Mouse (Mus musculus) limb, embryonic 14.5 days (tissue): Measurements from ENCODE around the gene Senp6. TPM values are rescaled to one million over a fixed set of nuclear protein-coding genes. Genes with fewer than 3 reads are reported as not detected.
A peak's percentile ranks its signal among the peaks of the same experiment; 100 is the strongest.
"Not testable (repeated sequence)": the region's sequence is repeated elsewhere in the genome, so short reads cannot be mapped to it uniquely, and the experiment has no call there.

ENCODE experiments used
- ATAC-seq: fragments of 200-750 bp; cut with Nextera tagmentation; 2 replicates; pipeline ENCODE4 v1.8.0; 2017; ENCODE audit warnings: low read depth, moderate number of reproducible peaks, moderate TSS enrichment; ENCODE audit not compliant: low FRiP score
- DNase-seq: peaks from one replicate; pipeline ENCODE4 v3.0.0-alpha.2; 2015; ENCODE audit warnings: low spot score
- H3K27ac ChIP-seq: fragments of 300-500 bp; sonication (generic); replicated peaks from 2 replicates; pipeline ENCODE4 v1.5.1; 2014; ENCODE audit warnings: low read depth, mild to moderate bottlenecking, low read length, moderate library complexity, mixed read lengths
- H3K27me3 ChIP-seq: fragments of 300-500 bp; sonication (generic); 2 replicates; pipeline ENCODE4 v1.6.1; 2014; ENCODE audit warnings: low read length, mixed read lengths; ENCODE audit not compliant: control insufficient read depth, insufficient read depth
- H3K36me3 ChIP-seq: fragments of 300-500 bp; sonication (generic); 2 replicates; pipeline ENCODE4 v1.6.1; 2014; ENCODE audit warnings: mild to moderate bottlenecking, low read length, moderate library complexity, mixed read lengths; ENCODE audit not compliant: control insufficient read depth, insufficient read depth
- H3K4me1 ChIP-seq: fragments of 300-500 bp; sonication (generic); 2 replicates; pipeline ENCODE4 v1.6.1; 2014; ENCODE audit warnings: antibody characterized with exemption, low read length, mixed read lengths; ENCODE audit not compliant: control insufficient read depth, insufficient read depth
- H3K4me2 ChIP-seq: fragments of 300-500 bp; sonication (generic); replicated peaks from 2 replicates; pipeline ENCODE4 v1.6.1; 2014; ENCODE audit warnings: low read depth, mild to moderate bottlenecking, low read length, moderate library complexity; ENCODE audit not compliant: severe bottlenecking
- H3K4me3 ChIP-seq: fragments of 300-500 bp; sonication (generic); replicated peaks from 2 replicates; pipeline ENCODE4 v1.5.1; 2014; ENCODE audit warnings: low read length
- H3K9ac ChIP-seq: fragments of 300-500 bp; sonication (generic); 2 replicates; pipeline ENCODE4 v1.6.1; 2014; ENCODE audit warnings: mild to moderate bottlenecking, low read depth, low read length, moderate library complexity; ENCODE audit not compliant: severe bottlenecking
- H3K9me3 ChIP-seq: fragments of 300-500 bp; sonication (generic); 2 replicates; pipeline ENCODE4 v1.6.1; 2016; ENCODE audit warnings: low read length; ENCODE audit not compliant: control insufficient read depth
- POLR2A ChIP-seq: fragments of 200-500 bp; IDR thresholded peaks from 2 replicates; pipeline ENCODE4 v1.8.0; 2012; ENCODE audit warnings: inconsistent platforms, mild to moderate bottlenecking, moderate library complexity, borderline replicate concordance; ENCODE audit not compliant: insufficient read depth, insufficient read length; ENCODE audit errors: extremely low read depth
- WGBS: fragments of 180-500 bp; shearing (Covaris S2); extraction: QIAGEN DNeasy Blood & Tissue Kit; methylation state at CpG from one replicate; pipeline ENCODE4 v1.1.7; 2014; 5-methylcytosine and 5-hydroxymethylcytosine counted together
- polyA plus RNA-seq, 2 experiments: library from polyadenylated mRNA; depleted of rRNA in 1 of 2; stranded (reverse) in 1 of 2; unstranded in 1 of 2; fragments of >200 nt; fragmentation: Nextera tagmentation in 1 of 2; extraction: Ambion mirVana in 1 of 2; gene quantifications; 2 replicates each; pipeline versions ENCODE4 v1.2.1 to v1.2.3; 2012 to 2014

Gene Senp6
- polyA plus RNA-seq, 2 experiments, result 72.9 to 80.8 TPM

GRCm38 (mm10) chr9:80026017-80026416 lies 40.7 kb upstream of the Senp6 start:
- no peaks in the 10 kb centered on the region for H3K36me3 ChIP-seq
- no peak overlapping the region for H3K4me3 ChIP-seq
- no peak overlapping the region for H3K27ac ChIP-seq
- H3K9ac ChIP-seq, result no peak overlapping the region
- H3K4me2 ChIP-seq, result no peak overlapping the region
- no peaks in the 10 kb centered on the region for H3K27me3 ChIP-seq
- peak; percentile 84 for DNase-seq
- no peaks in the 10 kb centered on the region for H3K9me3 ChIP-seq
- WGBS, result 3% methylated on average over 2 of the region's 2 CpGs
- H3K4me1 ChIP-seq, result no peaks in the 10 kb centered on the region
- no peak for ATAC-seq
- TF ChIP-seq POLR2A, result no peak

- TF ChIP-seq POLR2A, result no peak
- ATAC-seq, result no peak
- Histone ChIP-seq H3K9me3 (no peaks in the 10 kb centered on the region), H3K27ac (no peak overlapping the region), H3K4me3 (no peak overlapping the region), H3K4me2 (no peak overlapping the region), H3K4me1 (no peaks in the 10 kb centered on the region), H3K9ac (no peak overlapping the region), H3K36me3 (no peaks in the 10 kb centered on the region), H3K27me3 (no peaks in the 10 kb centered on the region)
- DNase-seq, result no peak
- 65% methylated on average over 6 of the region's 6 CpGs for WGBS
Observed at GRCm38 (mm10) chr9:80026581-80027021, 40.1 kb upstream of the Senp6 start.

GRCm38 (mm10) chr9:80037262-80037996 lies 29.3 kb upstream of the Senp6 start:
- 83% methylated on average over 13 of the region's 13 CpGs for WGBS

GRCm38 (mm10) chr9:80037997-80038383 lies 28.7 kb upstream of the Senp6 start:
- no peaks in the 10 kb centered on the region for H3K36me3 ChIP-seq
- H3K9ac ChIP-seq, result no peak overlapping the region
- no peak for DNase-seq
- H3K4me1 ChIP-seq, result no peaks in the 10 kb centered on the region
- H3K27me3 ChIP-seq, result no peaks in the 10 kb centered on the region
- no peak overlapping the region for H3K27ac ChIP-seq
- no peak for TF ChIP-seq POLR2A
- H3K4me3 ChIP-seq, result no peak overlapping the region
- H3K4me2 ChIP-seq, result no peak overlapping the region
- no peaks in the 10 kb centered on the region for H3K9me3 ChIP-seq
- no peak for ATAC-seq

More at GRCm38 (mm10) chr9:80037262-80037996, 29.3 kb upstream of the Senp6 start:
- Histone ChIP-seq H3K27ac (no peak overlapping the region), H3K4me1 (no peaks in the 10 kb centered on the region), H3K4me2 (no peak overlapping the region), H3K9me3 (no peaks in the 10 kb centered on the region), H3K4me3 (no peak overlapping the region), H3K27me3 (no peaks in the 10 kb centered on the region), H3K9ac (no peak overlapping the region), H3K36me3 (no peaks in the 10 kb centered on the region)
- ATAC-seq (no peak), DNase-seq (no peak)
- no peak for TF ChIP-seq POLR2A

- no peak overlapping the region for H3K9ac ChIP-seq
- TF ChIP-seq POLR2A, result no peak
- no peak overlapping the region for H3K4me3 ChIP-seq
- H3K4me1 ChIP-seq, result no peaks in the 10 kb centered on the region
- DNase-seq (no peak), ATAC-seq (no peak)
- WGBS, result 63% methylated on average over 2 of the region's 2 CpGs
- H3K4me2 ChIP-seq, result no peak overlapping the region
- no peaks in the 10 kb centered on the region for H3K36me3 ChIP-seq
- H3K27me3 ChIP-seq, result no peaks in the 10 kb centered on the region
- no peak overlapping the region for H3K27ac ChIP-seq
- H3K9me3 ChIP-seq, result no peaks in the 10 kb centered on the region
Observed at GRCm38 (mm10) chr9:80039296-80039815, 27.3 kb upstream of the Senp6 start.

GRCm38 (mm10) chr9:80044301-80044700 lies 22.4 kb upstream of the Senp6 start:
- not testable (repeated sequence) for H3K4me1 ChIP-seq, DNase-seq, H3K27ac ChIP-seq, H3K9ac ChIP-seq, H3K9me3 ChIP-seq, H3K4me2 ChIP-seq, H3K36me3 ChIP-seq, H3K27me3 ChIP-seq, H3K4me3 ChIP-seq, ATAC-seq
- WGBS, result 81% methylated on average over 4 of the region's 4 CpGs

- H3K9ac ChIP-seq, H3K27me3 ChIP-seq, H3K4me2 ChIP-seq, H3K27ac ChIP-seq, H3K4me3 ChIP-seq, ATAC-seq, DNase-seq, H3K9me3 ChIP-seq, H3K4me1 ChIP-seq, H3K36me3 ChIP-seq: not testable (repeated sequence)
- WGBS, result 66% methylated on average over 5 of the region's 5 CpGs
Observed at GRCm38 (mm10) chr9:80049271-80049670, 17.4 kb upstream of the Senp6 start.
